Mouse (Mus musculus): ENCODE results near the gene Hsdl2. TPM values are rescaled to one million over a fixed set of nuclear protein-coding genes. Genes with fewer than 3 reads are reported as not detected.
A peak's percentile ranks its signal among the peaks of the same experiment; 100 is the strongest.

The Hsdl2 gene
- polyA plus RNA-seq, 1 experiment from 2014 or later: 30.4 TPM

GRCm38 (mm10) chr4:59596556-59596955 is 15.2 kb downstream of the Hsdl2 start:
- Histone ChIP-seq H3K27me3 (no peaks in the 10 kb centered on the region), H3K9me3 (no peaks in the 10 kb centered on the region), H3K27ac (replicated peaks) (no peak overlapping the region), H3K4me1 (no peaks in the 10 kb centered on the region), H3K36me3 (no peaks in the 10 kb centered on the region), H3K9ac (replicated peaks) (no peak overlapping the region), H3K4me2 (replicated peaks) (no peak overlapping the region), H3K4me3 (no peak overlapping the region)
- WGBS: 92% methylated on average over 2 of the region's 2 CpGs
- no peak for ATAC-seq (ENCODE audit: low FRiP score, low read depth)

GRCm38 (mm10) chr4:59602704-59603103 is 21.3 kb downstream of the Hsdl2 start:
- Histone ChIP-seq H3K27ac (replicated peaks) (no peak overlapping the region), H3K4me1 (no peaks in the 10 kb centered on the region), H3K4me3 (no peak overlapping the region), H3K9me3 (no peaks in the 10 kb centered on the region), H3K4me2 (replicated peaks) (no peak overlapping the region), H3K36me3 (no peaks in the 10 kb centered on the region), H3K9ac (replicated peaks) (no peak overlapping the region), H3K27me3 (no peaks in the 10 kb centered on the region)
- ATAC-seq (ENCODE audit: low FRiP score, low read depth): no peak
- WGBS: 87% methylated on average over 4 of the region's 4 CpGs

DNA sequence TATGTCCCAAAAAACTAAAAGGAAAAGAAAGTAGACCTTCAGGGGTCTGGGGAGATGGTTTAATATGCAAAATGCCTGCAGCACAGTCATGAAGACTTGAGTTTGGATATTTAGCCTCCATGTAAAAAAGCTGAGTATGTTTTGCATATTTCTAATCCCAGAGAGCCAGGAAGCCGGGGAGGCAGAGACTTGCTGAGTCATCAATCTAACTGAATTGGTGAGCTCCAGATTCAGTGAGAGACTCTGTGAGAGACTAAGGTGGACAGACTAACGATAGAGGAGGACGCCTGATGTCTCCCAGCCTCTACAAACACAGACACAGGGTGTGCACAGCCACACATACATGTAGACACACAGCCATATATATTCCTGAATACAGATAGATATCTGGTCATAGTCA is 23.5 kb downstream of the Hsdl2 start:
- no peaks in the 10 kb centered on the region for H3K36me3 ChIP-seq
- H3K27ac ChIP-seq (replicated peaks): no peak overlapping the region
- H3K9ac ChIP-seq (replicated peaks): no peak overlapping the region
- WGBS: 76% methylated on average over 3 of the region's 3 CpGs
- no peak overlapping the region for H3K4me3 ChIP-seq
- no peak overlapping the region for H3K4me2 ChIP-seq (replicated peaks)
- no peaks in the 10 kb centered on the region for H3K9me3 ChIP-seq
- H3K4me1 ChIP-seq: no peaks in the 10 kb centered on the region
- H3K27me3 ChIP-seq: no peaks in the 10 kb centered on the region
- ATAC-seq (ENCODE audit: low FRiP score, low read depth): no peak

DNA sequence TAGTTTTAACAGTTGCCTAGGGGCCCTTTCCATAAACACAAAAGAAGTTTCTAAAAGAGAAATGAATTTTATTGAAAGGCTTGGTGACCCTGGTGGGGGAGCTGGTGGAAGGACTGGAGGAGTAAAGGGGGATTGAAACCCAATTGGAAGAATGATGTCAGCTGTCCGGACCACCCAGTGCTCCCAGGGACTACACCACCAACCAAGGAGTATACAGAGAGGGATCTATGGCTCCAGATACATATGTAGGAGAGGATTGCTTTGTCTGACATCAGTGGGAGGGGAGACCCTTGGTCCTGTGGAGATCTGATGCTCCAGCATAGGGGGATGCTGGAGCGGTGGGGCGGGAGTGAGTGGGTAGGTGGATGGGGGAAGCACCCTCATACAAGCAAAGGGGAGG is 24.1 kb downstream of the Hsdl2 start:
- no peak overlapping the region for H3K4me2 ChIP-seq (replicated peaks)
- ATAC-seq (ENCODE audit: low FRiP score, low read depth): no peak
- H3K4me3 ChIP-seq: no peak overlapping the region
- no peaks in the 10 kb centered on the region for H3K9me3 ChIP-seq
- peaks cover 2% of the 10 kb centered on the region; the same call in 1 of the 2 replicates for H3K36me3 ChIP-seq
- no peaks in the 10 kb centered on the region for H3K27me3 ChIP-seq
- H3K9ac ChIP-seq (replicated peaks): no peak overlapping the region
- WGBS: 100% methylated on average over 3 of the region's 3 CpGs
- no peaks in the 10 kb centered on the region for H3K4me1 ChIP-seq
- no peak overlapping the region for H3K27ac ChIP-seq (replicated peaks)

DNA sequence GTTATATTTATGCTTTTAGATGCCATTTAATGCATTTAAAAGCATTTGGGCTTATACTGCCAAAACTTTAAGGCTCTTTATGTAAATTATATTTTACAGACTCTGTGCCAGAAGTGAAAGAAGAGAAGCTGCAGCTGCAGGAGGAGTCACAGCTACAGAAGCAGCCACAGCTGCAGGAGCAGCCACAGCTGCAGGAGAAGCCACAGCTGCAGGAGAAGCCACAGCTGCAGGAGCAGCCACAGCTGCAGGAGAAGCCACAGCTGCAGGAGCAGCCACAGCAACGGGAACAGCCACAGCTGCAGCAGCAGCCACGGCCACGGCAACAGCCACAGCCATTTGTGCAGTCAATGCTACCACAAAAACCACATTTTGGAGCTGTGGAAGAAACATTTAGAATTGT is 29.0 kb downstream of the Hsdl2 start:
- 81% methylated on average over 3 of the region's 3 CpGs for WGBS
- Histone ChIP-seq H3K4me2 (replicated peaks) (no peak overlapping the region), H3K4me3 (no peak overlapping the region), H3K27me3 (no peaks in the 10 kb centered on the region), H3K9me3 (no peaks in the 10 kb centered on the region), H3K36me3 (peaks cover 9% of the 10 kb centered on the region; the same call in 1 of the 2 replicates), H3K27ac (replicated peaks) (no peak overlapping the region), H3K9ac (replicated peaks) (no peak overlapping the region), H3K4me1 (no peaks in the 10 kb centered on the region)
- ATAC-seq (ENCODE audit: low FRiP score, low read depth): no peak

- Histone ChIP-seq H3K4me1 (no peaks in the 10 kb centered on the region), H3K36me3 (peaks cover 9% of the 10 kb centered on the region; the same call in 1 of the 2 replicates), H3K27ac (replicated peaks) (no peak overlapping the region), H3K27me3 (no peaks in the 10 kb centered on the region), H3K9ac (replicated peaks) (no peak overlapping the region), H3K4me2 (replicated peaks) (no peak overlapping the region), H3K9me3 (no peaks in the 10 kb centered on the region), H3K4me3 (no peak overlapping the region)
- ATAC-seq (ENCODE audit: low FRiP score, low read depth): no peak
- WGBS: 44% methylated on average over 1 of the region's 1 CpGs
Observed at GRCm38 (mm10) chr4:59614986-59615385, 33.6 kb downstream of the Hsdl2 start.

DNA sequence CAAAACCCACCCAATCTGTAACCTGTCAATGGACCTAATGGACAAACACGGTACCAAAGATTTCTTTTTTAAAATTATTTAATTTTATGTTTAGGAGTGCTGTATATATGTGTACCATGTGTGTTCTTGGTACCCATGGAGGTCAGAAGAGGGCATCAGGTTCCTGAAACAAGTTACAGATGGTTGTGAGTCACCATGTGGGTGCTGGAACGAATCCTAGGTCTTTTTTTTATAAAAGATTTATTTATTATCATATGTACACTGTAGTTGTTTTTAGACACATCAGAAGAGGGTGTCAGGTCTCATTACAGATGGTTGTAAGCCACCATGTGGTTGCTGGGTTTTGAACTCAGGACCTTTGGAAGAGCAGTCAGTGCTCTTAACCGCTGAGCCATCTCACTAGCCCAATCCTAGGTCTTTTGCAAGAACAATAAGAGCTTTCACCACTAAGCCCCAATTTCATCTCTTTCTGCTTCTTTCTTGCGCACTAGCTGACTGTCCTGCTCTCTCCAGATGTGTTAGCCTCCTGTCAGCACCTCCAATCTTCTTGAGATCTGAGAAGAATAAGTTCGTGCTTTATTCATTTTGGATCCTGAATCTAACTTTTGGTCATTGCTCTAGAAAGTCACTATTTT is 38.4 kb downstream of the Hsdl2 start:
- WGBS: 90% methylated on average over 5 of the region's 5 CpGs
- ATAC-seq (ENCODE audit: low FRiP score, low read depth): no peak
- no peak overlapping the region for H3K4me2 ChIP-seq (replicated peaks)

GRCm38 (mm10) chr4:59625676-59625997 is 44.3 kb downstream of the Hsdl2 start:
- Histone ChIP-seq H3K4me2 (replicated peaks) (peak overlapping the region; percentile 68), H3K36me3 (no peaks in the 10 kb centered on the region), H3K27ac (replicated peaks) (peak overlapping the region; percentile 95), H3K9ac (replicated peaks) (peak overlapping the region; percentile 89), H3K27me3 (no peaks in the 10 kb centered on the region), H3K9me3 (no peaks in the 10 kb centered on the region), H3K4me3 (peak overlapping the region; percentile 96), H3K4me1 (peaks cover 25% of the 10 kb centered on the region)
- no peak; the same call in 1 of the 2 replicates for ATAC-seq (ENCODE audit: low FRiP score, low read depth)
- WGBS: 2% methylated on average over 18 of the region's 18 CpGs

More for the DNA sequence above, 38.4 kb downstream of the Hsdl2 start:
- no peaks in the 10 kb centered on the region for H3K27me3 ChIP-seq
- no peak overlapping the region for H3K9ac ChIP-seq (replicated peaks)
- no peak overlapping the region for H3K27ac ChIP-seq (replicated peaks)
- no peaks in the 10 kb centered on the region for H3K36me3 ChIP-seq
- H3K4me1 ChIP-seq: no peaks in the 10 kb centered on the region
- H3K4me3 ChIP-seq: no peak overlapping the region
- H3K9me3 ChIP-seq: no peaks in the 10 kb centered on the region

GRCm38 (mm10) chr4:59625998-59626910 is 44.9 kb downstream of the Hsdl2 start, which contains the start of gene E130308A19Rik:
TSS of gene E130308A19Rik (plus strand) at chr4:59626211.
- H3K4me3 ChIP-seq: peak within 1 kb of the TSS; percentile 96
- no peaks in the 10 kb centered on the region for H3K27me3 ChIP-seq
- peak within 1 kb of the TSS; percentile 95 for H3K27ac ChIP-seq (replicated peaks)
- peak within 1 kb of the TSS; percentile 68 for H3K4me2 ChIP-seq (replicated peaks)
- peak within 1 kb of the TSS; percentile 89 for H3K9ac ChIP-seq (replicated peaks)
- no peaks in the 10 kb centered on the region for H3K9me3 ChIP-seq
- WGBS: under 1% methylated on average over 108 of the region's 120 CpGs
- H3K4me1 ChIP-seq: peaks cover 25% of the 10 kb centered on the region
- H3K36me3 ChIP-seq: no peaks in the 10 kb centered on the region
- peak; percentile 93 for ATAC-seq (ENCODE audit: low FRiP score, low read depth)

DNA sequence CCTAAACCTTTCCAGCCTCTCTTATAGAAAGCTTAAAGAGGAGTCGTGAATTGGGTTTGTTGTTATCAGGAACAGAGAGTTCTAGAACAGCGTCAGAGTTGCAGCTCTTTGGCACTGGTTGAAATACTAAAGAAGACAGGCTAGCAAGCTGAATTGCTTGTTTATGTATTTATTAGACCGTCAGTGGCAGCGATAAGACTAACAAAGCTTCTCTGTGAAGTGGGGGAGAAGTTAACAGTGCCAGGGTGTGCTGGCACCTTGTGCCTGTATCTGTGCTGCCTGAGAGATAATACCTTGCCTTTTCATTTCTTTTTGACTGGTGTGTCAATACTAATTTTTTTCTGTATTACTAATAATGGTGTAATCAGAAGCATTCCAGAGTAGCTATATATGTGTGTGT is 46.9 kb downstream of the Hsdl2 start:
- Histone ChIP-seq H3K9me3 (no peaks in the 10 kb centered on the region), H3K9ac (replicated peaks) (no peak overlapping the region), H3K4me3 (0 out of 2 replicates have a peak overlapping the region, but pooled peaks have one; percentile 12), H3K27me3 (no peaks in the 10 kb centered on the region), H3K36me3 (no peaks in the 10 kb centered on the region), H3K4me1 (peaks cover 37% of the 10 kb centered on the region), H3K27ac (replicated peaks) (no peak overlapping the region), H3K4me2 (replicated peaks) (peak overlapping the region; percentile 33)
- no peak for ATAC-seq (ENCODE audit: low FRiP score, low read depth)
- 53% methylated on average over 4 of the region's 4 CpGs for whole genome bisulfite sequencing

- no peak overlapping the region for H3K4me3 ChIP-seq
- H3K4me1 ChIP-seq: peaks cover 41% of the 10 kb centered on the region
- H3K9ac ChIP-seq (replicated peaks): 0 out of 2 replicates have a peak overlapping the region, but pooled peaks have one; percentile 34
- no peaks in the 10 kb centered on the region for H3K36me3 ChIP-seq
- peak overlapping the region; percentile 31 for H3K4me2 ChIP-seq (replicated peaks)
- no peaks in the 10 kb centered on the region for H3K9me3 ChIP-seq
- no peak for ATAC-seq (ENCODE audit: low FRiP score, low read depth)
- H3K27ac ChIP-seq (replicated peaks): peak overlapping the region; percentile 42; the same call in 1 of the 2 replicates
- H3K27me3 ChIP-seq: no peaks in the 10 kb centered on the region
- WGBS: 10% methylated on average over 7 of the region's 7 CpGs
Observed at GRCm38 (mm10) chr4:59629076-59629874, 47.9 kb downstream of the Hsdl2 start.

Measured in midbrain, embryonic 12.5 days (tissue).